23 mouse cellular contexts compared by ENCODE assay signal in the genomic region with DNA sequence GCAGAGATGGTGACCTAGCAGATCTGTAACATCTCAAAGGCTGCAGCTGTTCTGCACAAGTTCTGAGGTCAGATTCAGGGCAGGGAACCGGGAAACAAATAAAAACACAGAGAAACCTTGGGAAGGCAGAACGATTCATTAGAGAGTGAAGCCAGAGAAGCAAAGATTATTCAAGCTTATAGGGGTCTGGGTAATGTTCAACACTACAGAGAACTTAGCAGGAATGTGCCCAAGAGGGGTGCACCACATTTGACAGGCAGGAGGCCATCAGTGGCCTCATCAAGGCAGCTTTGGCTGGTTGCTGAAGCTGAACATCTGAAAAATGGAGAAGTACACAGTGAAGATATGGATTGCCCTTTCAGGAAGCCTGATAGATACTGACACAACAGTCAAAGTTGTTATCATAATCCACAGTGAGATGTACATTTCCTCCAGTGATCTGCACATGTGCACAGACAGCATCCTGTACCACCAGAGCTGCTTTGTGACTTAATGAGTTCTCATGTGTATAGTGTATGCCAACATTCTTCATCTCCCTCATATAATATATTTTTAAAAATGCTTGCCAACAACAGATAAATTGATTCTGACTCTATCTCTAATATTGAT.
DNase-seq lines count a peak whose midpoint lies in the region; ATAC-seq and TF ChIP-seq lines count a peak whose summit lies in the region.
"Had no signal": no experiment of that assay in that cellular context is flagged by ENCODE, and none has a peak within 500 bp of the region (broad histone marks: within the 10 kb centered on the region; RNA-seq: fewer than 3 reads in every experiment).

No protein-coding gene starts in this region.

- H3K9ac ChIP-seq in MEL (ENCODE audit: control insufficient read depth, low read depth, low read length, poor library complexity, severe bottlenecking) = peak overlapping the region; percentile 11; the same call in 1 of the 2 replicates
- H3K9ac ChIP-seq in forebrain, postnatal 0 days = no peak overlapping the region
- H3K9ac ChIP-seq: embryonic facial prominence, embryonic 15.5 days; limb, embryonic 12.5 days; liver, embryonic 13.5 days; lung, embryonic 15.5 days had no signal

- no peak; the same call in 1 of the 2 replicates for TF ChIP-seq RAD21 in MEL (IDR thresholded peaks at IDR 0.05; ENCODE audit: low read depth, low read length)

- H3K4me3 ChIP-seq in spleen, adult 2 months (ENCODE audit: extremely low read depth, insufficient read depth, insufficient read length) = no peak overlapping the region
- H3K4me3 ChIP-seq in MEL (ENCODE audit: control insufficient read depth in 1 of 2, insufficient read depth in 1 of 2, low read depth in 2 of 2, low read length in 2 of 2) = no peak overlapping the region
- H3K4me3 ChIP-seq in gastrocnemius, adult 2 months = no peak overlapping the region
- H3K4me3 ChIP-seq in forebrain, postnatal 0 days (ENCODE audit: low read depth, low read length) = no peak overlapping the region
- H3K4me3 ChIP-seq: embryonic facial prominence, embryonic 15.5 days; heart, embryonic 10.5 days; limb, embryonic 12.5 days; liver, embryonic 13.5 days; lung, embryonic 15.5 days had no signal

- H3K79me2 ChIP-seq in MEL (ENCODE audit: control insufficient read depth, insufficient read depth, low read length, poor library complexity) = no peaks in the 10 kb centered on the region

- TF ChIP-seq EP300 in MEL (IDR thresholded peaks at IDR 0.05; ENCODE audit: low read depth in 1 of 2, low read length in 2 of 2) = peak; percentile 99 to 100

- TF ChIP-seq POLR2A in spleen, adult 2 months (IDR thresholded peaks at IDR 0.05; ENCODE audit: low read depth, low read length) = no peak
- no peak for TF ChIP-seq POLR2A in MEL (IDR thresholded peaks at IDR 0.05; ENCODE audit: control insufficient read depth in 1 of 2, insufficient read depth in 1 of 2, low read depth in 1 of 2, low read length in 2 of 2, poor library complexity in 1 of 2)

- no peak for TF ChIP-seq CTCF in spleen, adult 2 months (IDR thresholded peaks at IDR 0.05; ENCODE audit: extremely low read depth, insufficient read depth, insufficient read length, insufficient replicate concordance)
- no peak for TF ChIP-seq CTCF in MEL (IDR thresholded peaks at IDR 0.05 in 2 of 3, conservative IDR thresholded peaks at IDR 0.05 in 1 of 3; ENCODE audit: control insufficient read depth in 1 of 3, insufficient read depth in 1 of 3, low read depth in 2 of 3, low read length in 3 of 3, poor library complexity in 1 of 3, severe bottlenecking in 1 of 3)
- no peak for TF ChIP-seq CTCF in gastrocnemius, adult 2 months (IDR thresholded peaks at IDR 0.05)
- no peak for TF ChIP-seq CTCF in forebrain, postnatal 0 days (IDR thresholded peaks at IDR 0.05; ENCODE audit: low read depth)

- DNase-seq in spleen, adult 2 months (ENCODE audit: low read depth in 1 of 2, low spot score in 2 of 2) = peak in 1 of 2 experiments; percentile 1
- DNase-seq in spleen, adult 18-20 months = no peak
- DNase-seq in MEL (ENCODE audit: low read depth, low spot score) = peak; percentile 88
- peak; percentile 72 for DNase-seq in naive thymus-derived CD4-positive, alpha-beta T cell, adult 2 months (ENCODE audit: low read depth)
- no peak for DNase-seq in cerebellum, adult 11 months
- DNase-seq in gastrocnemius, adult 2 months = no peak
- DNase-seq in forebrain, postnatal 0 days = no peak
- DNase-seq: adrenal gland, adult 2 months; cerebellum, postnatal 10 days; kidney, postnatal 10 days; layer of hippocampus, adult 9-11 months; liver, embryonic 13.5 days; midbrain, embryonic 14.5 days; right cerebral cortex, postnatal 14 days; thymus, postnatal 25 days had no signal

- WGBS in spleen, adult 2 months = 79% methylated on average over 2 of the region's 2 CpGs
- 68% methylated on average over 2 of the region's 2 CpGs for WGBS in forebrain, postnatal 0 days

- no peaks in the 10 kb centered on the region for H3K9me3 ChIP-seq in MEL (replicated peaks; ENCODE audit: insufficient read depth, low read length)
- no peaks in the 10 kb centered on the region for H3K9me3 ChIP-seq in forebrain, postnatal 0 days (ENCODE audit: low read length)
- H3K9me3 ChIP-seq: embryonic facial prominence, embryonic 15.5 days; heart, embryonic 10.5 days; limb, embryonic 12.5 days; liver, embryonic 13.5 days; lung, embryonic 15.5 days had no signal

- peak overlapping the region; percentile 56; the same call in 1 of the 2 replicates for H3K27ac ChIP-seq in spleen, adult 2 months (ENCODE audit: insufficient read depth, low read length)
- H3K27ac ChIP-seq in MEL (ENCODE audit: control insufficient read depth, low read depth, low read length) = peak overlapping the region; percentile 88
- H3K27ac ChIP-seq in gastrocnemius, adult 2 months = no peak overlapping the region
- H3K27ac ChIP-seq in forebrain, postnatal 0 days (ENCODE audit: low read depth, low read length) = no peak overlapping the region
- H3K27ac ChIP-seq: embryonic facial prominence, embryonic 15.5 days; heart, embryonic 10.5 days; limb, embryonic 12.5 days; liver, embryonic 13.5 days; lung, embryonic 15.5 days; macrophage; stomach, postnatal 0 days had no signal

- intact Hi-C loops in gastrocnemius, adult 2 months (cut with DNase I) = no loop called here

- peaks cover 9% of the 10 kb centered on the region for H3K4me1 ChIP-seq in spleen, adult 2 months (ENCODE audit: control insufficient read depth, insufficient read depth, insufficient read length)
- H3K4me1 ChIP-seq in MEL (ENCODE audit: control insufficient read depth in 1 of 2, insufficient read depth in 2 of 2, low read length in 2 of 2) = peaks cover 20 to 24% of the 10 kb centered on the region in 2 experiments
- no peaks in the 10 kb centered on the region for H3K4me1 ChIP-seq in forebrain, postnatal 0 days (ENCODE audit: insufficient read depth)
- H3K4me1 ChIP-seq: embryonic facial prominence, embryonic 15.5 days; heart, embryonic 10.5 days; limb, embryonic 12.5 days; liver, embryonic 13.5 days; lung, embryonic 15.5 days had no signal

- H3K36me3 ChIP-seq in spleen, adult 2 months (ENCODE audit: control insufficient read depth, insufficient read depth, low read length) = no peaks in the 10 kb centered on the region
- H3K36me3 ChIP-seq in MEL (ENCODE audit: control insufficient read depth in 1 of 2, insufficient read depth in 2 of 2, low read length in 2 of 2) = peaks cover 0 to 37% of the 10 kb centered on the region in 2 experiments; a peak in 2 of 4 replicates
- no peaks in the 10 kb centered on the region for H3K36me3 ChIP-seq in forebrain, postnatal 0 days (ENCODE audit: insufficient read depth)
- H3K36me3 ChIP-seq: embryonic facial prominence, embryonic 15.5 days; heart, embryonic 10.5 days; limb, embryonic 12.5 days; liver, embryonic 13.5 days; lung, embryonic 15.5 days had no signal

- ATAC-seq in granulocyte monocyte progenitor cell, adult 5-6 weeks (replicated peaks; ENCODE audit: poor library complexity, severe bottlenecking) = peak; percentile 27
- ATAC-seq in forebrain, postnatal 0 days = no peak
- ATAC-seq: forebrain, embryonic 16.5 days had no signal

- no peak overlapping the region for H3K4me2 ChIP-seq in forebrain, postnatal 0 days (ENCODE audit: low read depth)
- H3K4me2 ChIP-seq: embryonic facial prominence, embryonic 15.5 days; limb, embryonic 12.5 days; liver, embryonic 13.5 days; lung, embryonic 15.5 days had no signal

- no peaks in the 10 kb centered on the region for H3K27me3 ChIP-seq in spleen, adult 2 months (ENCODE audit: control insufficient read depth, insufficient read depth, low read length)
- H3K27me3 ChIP-seq in MEL (ENCODE audit: control insufficient read depth in 1 of 2, insufficient read depth in 2 of 2, low read length in 2 of 2) = no peaks in the 10 kb centered on the region
- no peaks in the 10 kb centered on the region for H3K27me3 ChIP-seq in forebrain, postnatal 0 days (ENCODE audit: insufficient read depth, low read length)
- H3K27me3 ChIP-seq: embryonic facial prominence, embryonic 15.5 days; limb, embryonic 12.5 days; liver, embryonic 13.5 days; lung, embryonic 15.5 days had no signal

TF ChIP-seq in MEL, 35 proteins besides CTCF, POLR2A, EP300 and RAD21 (continues in another document):
- TF ChIP-seq ETS1 (IDR thresholded peaks at IDR 0.05; ENCODE audit: low read depth, low read length) (peak; percentile 94), RCOR1 (IDR thresholded peaks at IDR 0.05; ENCODE audit: low read depth, low read length) (peak; percentile 96), KAT2A (conservative IDR thresholded peaks at IDR 0.05; ENCODE audit: low read depth, low read length) (no peak), MYB (IDR thresholded peaks at IDR 0.05; ENCODE audit: low read depth, low read length) (peak; percentile 89), MYC (IDR thresholded peaks at IDR 0.05; ENCODE audit: low read depth, low read length) (peak; percentile 95), POLR2AphosphoS5 (IDR thresholded peaks at IDR 0.05; ENCODE audit: borderline replicate concordance, low read depth, low read length) (no peak), MXI1 (IDR thresholded peaks at IDR 0.05; ENCODE audit: low read depth, low read length) (peak; percentile 84), HCFC1 (IDR thresholded peaks at IDR 0.05; ENCODE audit: low read depth, low read length) (0 out of 2 replicates have a peak, but pooled peaks have one; percentile 20), ZNF384 (IDR thresholded peaks at IDR 0.05; ENCODE audit: low read depth, low read length) (peak; percentile 15; the same call in 1 of the 2 replicates), JUND (IDR thresholded peaks at IDR 0.05; ENCODE audit: low read depth, low read length) (0 out of 2 replicates have a peak, but pooled peaks have one; percentile 69), TCF12 (IDR thresholded peaks at IDR 0.05; ENCODE audit: low read depth, low read length) (peak; percentile 98), SIN3A (IDR thresholded peaks at IDR 0.05; ENCODE audit: low read length) (peak; percentile 89), USF1 (IDR thresholded peaks at IDR 0.05; ENCODE audit: low read depth, low read length) (no peak), ZC3H11A (IDR thresholded peaks at IDR 0.05; ENCODE audit: low read depth, low read length) (peak; percentile 32; the same call in 1 of the 2 replicates), USF2 (IDR thresholded peaks at IDR 0.05; ENCODE audit: borderline replicate concordance in 1 of 2, insufficient read depth in 1 of 2, low read depth in 1 of 2, low read length in 2 of 2) (no peak), MAFK (IDR thresholded peaks at IDR 0.05; ENCODE audit: borderline replicate concordance, low read depth, low read length) (peak; percentile 47; the same call in 1 of the 2 replicates), POLR2AphosphoS2 (IDR thresholded peaks at IDR 0.05; ENCODE audit: low read length) (no peak), ELF1 (IDR thresholded peaks at IDR 0.05; ENCODE audit: low read depth, low read length) (no peak), MAX (IDR thresholded peaks at IDR 0.05; ENCODE audit: low read length) (peak; percentile 78), CHD1 (IDR thresholded peaks at IDR 0.05; ENCODE audit: low read depth, low read length) (no peak), GATA1 (IDR thresholded peaks at IDR 0.05; ENCODE audit: low read depth, low read length) (peak; percentile 99), ZMIZ1 (IDR thresholded peaks at IDR 0.05; ENCODE audit: low read depth, low read length) (no peak; the same call in 1 of the 2 replicates)

Comparison
In these comparisons a context has a peak if more than half of its experiments do, and no peak if none do; other contexts are left out.
1. DNase-seq: peak in MEL (single experiment) and naive thymus-derived CD4-positive, alpha-beta T cell, adult 2 months (single experiment); none in spleen, adult 18-20 months (0 of 2), cerebellum, adult 11 months (single experiment), gastrocnemius, adult 2 months (single experiment) and forebrain, postnatal 0 days (single experiment).
2. H3K27ac ChIP-seq: peak in spleen, adult 2 months (single experiment) and MEL (single experiment); none in gastrocnemius, adult 2 months (single experiment) and forebrain, postnatal 0 days (single experiment).